ENCODE assay signal across 10 mouse cellular contexts in the genomic region with DNA sequence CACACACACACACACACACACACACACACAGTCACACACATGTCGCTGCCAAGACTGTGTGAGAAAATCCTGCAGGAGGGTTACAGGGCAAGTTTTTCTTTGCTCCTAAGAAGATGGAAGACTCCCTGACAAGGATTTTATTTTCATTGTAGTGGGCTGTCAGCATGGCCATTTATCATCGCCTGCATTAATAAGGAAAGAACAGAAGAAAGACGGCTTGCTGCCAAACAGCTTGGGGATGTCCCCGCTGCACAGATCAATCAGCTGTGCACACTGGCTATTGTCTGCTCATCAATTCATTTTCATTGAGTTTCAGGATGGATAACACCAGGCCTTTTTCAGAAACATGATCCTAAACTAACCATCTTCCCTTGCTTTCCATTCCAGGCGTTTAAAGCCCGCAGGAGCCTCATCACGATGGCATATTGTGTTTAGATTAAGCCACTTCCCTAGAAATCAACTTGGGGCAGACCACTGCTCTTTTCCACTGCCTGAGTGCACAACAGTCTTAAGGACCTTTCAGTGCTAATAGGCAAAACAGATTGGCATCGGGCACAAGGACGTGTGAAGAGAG.
DNase-seq lines count a peak whose midpoint lies in the region; ATAC-seq and TF ChIP-seq lines count a peak whose summit lies in the region.
"Had no signal": no experiment of that assay in that cellular context is flagged by ENCODE, and none has a peak within 500 bp of the region (broad histone marks: within the 10 kb centered on the region; RNA-seq: fewer than 3 reads in every experiment).

No protein-coding gene starts in this region.

- TF ChIP-seq EP300 in liver, postnatal 0 days (IDR thresholded peaks at IDR 0.05; ENCODE audit: low read depth) = no peak

- no peaks in the 10 kb centered on the region for H3K36me3 ChIP-seq in hindbrain, embryonic 11.5 days (ENCODE audit: control insufficient read depth, insufficient read depth, low read length)
- no peaks in the 10 kb centered on the region for H3K36me3 ChIP-seq in midbrain, embryonic 14.5 days (ENCODE audit: control insufficient read depth, insufficient read depth, low read length)
- H3K36me3 ChIP-seq in heart, embryonic 10.5 days = no peaks in the 10 kb centered on the region
- no peaks in the 10 kb centered on the region for H3K36me3 ChIP-seq in liver, postnatal 0 days (replicated peaks; ENCODE audit: insufficient read depth, low read length)
- H3K36me3 ChIP-seq: embryonic facial prominence, embryonic 13.5 days had no signal

- WGBS in hindbrain, embryonic 11.5 days = 4% methylated on average over 9 of the region's 9 CpGs
- WGBS in midbrain, embryonic 14.5 days = 4% methylated on average over 9 of the region's 9 CpGs
- 59% methylated on average over 9 of the region's 9 CpGs for WGBS in heart, embryonic 10.5 days
- 68% methylated on average over 9 of the region's 9 CpGs for WGBS in liver, postnatal 0 days (ENCODE audit: insufficient replicate concordance)

- no peaks in the 10 kb centered on the region for H3K27me3 ChIP-seq in hindbrain, embryonic 11.5 days (ENCODE audit: control insufficient read depth, insufficient read depth, low read length)
- H3K27me3 ChIP-seq in midbrain, embryonic 14.5 days (ENCODE audit: control insufficient read depth, insufficient read depth, low read length) = no peaks in the 10 kb centered on the region
- H3K27me3 ChIP-seq in heart, embryonic 10.5 days (ENCODE audit: insufficient read depth, poor library complexity, severe bottlenecking) = no peaks in the 10 kb centered on the region
- H3K27me3 ChIP-seq in liver, postnatal 0 days (ENCODE audit: insufficient read depth, low read length) = no peaks in the 10 kb centered on the region
- H3K27me3 ChIP-seq: embryonic facial prominence, embryonic 13.5 days had no signal

- H3K4me2 ChIP-seq in hindbrain, embryonic 11.5 days (replicated peaks; ENCODE audit: low read depth, low read length) = peak overlapping the region; percentile 8; the same call in 1 of the 2 replicates
- H3K4me2 ChIP-seq in midbrain, embryonic 14.5 days (ENCODE audit: low read length) = peak overlapping the region; percentile 40
- H3K4me2 ChIP-seq in liver, postnatal 0 days (ENCODE audit: low read depth, low read length) = no peak overlapping the region
- H3K4me2 ChIP-seq: embryonic facial prominence, embryonic 13.5 days had no signal

- no peak for TF ChIP-seq CTCF in brain, embryonic 14.5 days (IDR thresholded peaks at IDR 0.05; ENCODE audit: borderline replicate concordance, extremely low read depth, insufficient read depth, insufficient read length)
- TF ChIP-seq CTCF in liver, postnatal 0 days (IDR thresholded peaks at IDR 0.05; ENCODE audit: low read depth) = no peak

- no peak for TF ChIP-seq POLR2A in brain, embryonic 14.5 days (IDR thresholded peaks at IDR 0.05; ENCODE audit: borderline replicate concordance, extremely low read depth, insufficient read depth, insufficient read length, poor library complexity, severe bottlenecking)

- peaks cover 5% of the 10 kb centered on the region; the same call in 1 of the 2 replicates for H3K4me1 ChIP-seq in hindbrain, embryonic 11.5 days (replicated peaks; ENCODE audit: control insufficient read depth, insufficient read depth, low read length)
- H3K4me1 ChIP-seq in midbrain, embryonic 14.5 days (ENCODE audit: control insufficient read depth, insufficient read depth, low read length) = peaks cover 16% of the 10 kb centered on the region
- no peaks in the 10 kb centered on the region for H3K4me1 ChIP-seq in heart, embryonic 10.5 days
- H3K4me1 ChIP-seq in liver, postnatal 0 days (ENCODE audit: insufficient read depth) = no peaks in the 10 kb centered on the region
- H3K4me1 ChIP-seq: embryonic facial prominence, embryonic 13.5 days had no signal

- no peak overlapping the region for H3K4me3 ChIP-seq in hindbrain, embryonic 11.5 days (ENCODE audit: low read depth, low read length)
- H3K4me3 ChIP-seq in midbrain, embryonic 14.5 days (replicated peaks; ENCODE audit: low read depth, low read length) = no peak overlapping the region
- H3K4me3 ChIP-seq in heart, embryonic 10.5 days = no peak overlapping the region
- no peak overlapping the region for H3K4me3 ChIP-seq in liver, postnatal 0 days (ENCODE audit: low read depth, low read length)
- H3K4me3 ChIP-seq: embryonic facial prominence, embryonic 13.5 days had no signal

- H3K27ac ChIP-seq in hindbrain, embryonic 11.5 days (ENCODE audit: low read depth, low read length) = peak overlapping the region; percentile 83
- peak overlapping the region; percentile 74 for H3K27ac ChIP-seq in midbrain, embryonic 14.5 days (replicated peaks; ENCODE audit: low read depth, low read length)
- H3K27ac ChIP-seq in heart, embryonic 10.5 days = no peak overlapping the region
- no peak overlapping the region for H3K27ac ChIP-seq in liver, postnatal 0 days (ENCODE audit: low read depth)
- H3K27ac ChIP-seq: embryonic facial prominence, embryonic 13.5 days; liver, embryonic 14.5 days had no signal

- no peak overlapping the region for H3K9ac ChIP-seq in hindbrain, embryonic 11.5 days (ENCODE audit: low read depth, low read length)
- H3K9ac ChIP-seq in midbrain, embryonic 14.5 days (replicated peaks; ENCODE audit: low read length) = peak overlapping the region; percentile 36; the same call in 1 of the 2 replicates
- no peak overlapping the region for H3K9ac ChIP-seq in liver, postnatal 0 days (replicated peaks)
- H3K9ac ChIP-seq: embryonic facial prominence, embryonic 13.5 days; liver, embryonic 14.5 days had no signal

- peak; percentile 47 for DNase-seq in cerebellum, postnatal 10 days
- no peak for DNase-seq in cerebellum, postnatal 36 days
- peak; percentile 78 for DNase-seq in brain, embryonic 14.5 days (ENCODE audit: low read depth)
- peak; percentile 74 for DNase-seq in hindbrain, embryonic 11.5 days (ENCODE audit: low spot score)
- DNase-seq in midbrain, embryonic 14.5 days = peak; percentile 59
- no peak for DNase-seq in thymus, postnatal 25 days
- no peak for DNase-seq in heart, embryonic 10.5 days (ENCODE audit: low spot score)
- no peak for DNase-seq in liver, postnatal 0 days

- H3K9me3 ChIP-seq in hindbrain, embryonic 11.5 days (ENCODE audit: control insufficient read depth, low read length) = no peaks in the 10 kb centered on the region
- no peaks in the 10 kb centered on the region for H3K9me3 ChIP-seq in midbrain, embryonic 14.5 days (ENCODE audit: control insufficient read depth, low read length)
- H3K9me3 ChIP-seq in heart, embryonic 10.5 days = no peaks in the 10 kb centered on the region
- no peaks in the 10 kb centered on the region for H3K9me3 ChIP-seq in liver, postnatal 0 days (ENCODE audit: low read length)
- H3K9me3 ChIP-seq: embryonic facial prominence, embryonic 13.5 days had no signal

- peak; percentile 93 for ATAC-seq in hindbrain, embryonic 11.5 days (ENCODE audit: low FRiP score)
- ATAC-seq in midbrain, embryonic 14.5 days (ENCODE audit: low FRiP score, low TSS enrichment) = peak; percentile 82
- no peak for ATAC-seq in liver, postnatal 0 days

Comparison
In these comparisons a context has a peak if more than half of its experiments do, and no peak if none do; other contexts are left out.
1. DNase-seq: peak in cerebellum, postnatal 10 days (2 of 2), brain, embryonic 14.5 days (single experiment), hindbrain, embryonic 11.5 days (single experiment) and midbrain, embryonic 14.5 days (single experiment); none in cerebellum, postnatal 36 days (0 of 2), thymus, postnatal 25 days (single experiment), heart, embryonic 10.5 days (single experiment) and liver, postnatal 0 days (single experiment).
2. H3K27ac ChIP-seq: peak in hindbrain, embryonic 11.5 days (single experiment) and midbrain, embryonic 14.5 days (single experiment); none in heart, embryonic 10.5 days (single experiment) and liver, postnatal 0 days (single experiment).